8 mouse cellular contexts compared by ENCODE assay signal in genomic region chr11:70562287-70562994, GRCm38 (mm10). TPM values are rescaled to one million over a fixed set of nuclear protein-coding genes. Genes with fewer than 3 reads are reported as not detected.
A peak's percentile ranks its signal among the peaks of the same experiment; 100 is the strongest.
DNase-seq lines count a peak whose midpoint lies in the region; ATAC-seq lines count a peak whose summit lies in the region.

Gene Mink1, plus strand, starts transcription at chr11:70562881.

- H3K27ac ChIP-seq in hindbrain, embryonic 11.5 days (ENCODE audit: low read depth, low read length): peak within 1 kb of the TSS; percentile 68
- peak within 1 kb of the TSS; percentile 75 for H3K27ac ChIP-seq in lung, embryonic 16.5 days (ENCODE audit: low read length)

- peak; percentile 94 for ATAC-seq in hindbrain, embryonic 11.5 days (ENCODE audit: low FRiP score)
- peak; percentile 93 for ATAC-seq in lung, embryonic 16.5 days (ENCODE audit: low read depth)

- peak within 1 kb of the TSS; percentile 93 for H3K4me2 ChIP-seq in hindbrain, embryonic 11.5 days (replicated peaks; ENCODE audit: low read depth, low read length)
- peak within 1 kb of the TSS; percentile 79 for H3K4me2 ChIP-seq in lung, embryonic 16.5 days (ENCODE audit: low read depth, low read length)

- H3K27me3 ChIP-seq in hindbrain, embryonic 11.5 days (ENCODE audit: control insufficient read depth, insufficient read depth, low read length): no peaks in the 10 kb centered on the region
- no peaks in the 10 kb centered on the region for H3K27me3 ChIP-seq in lung, embryonic 16.5 days (ENCODE audit: control insufficient read depth, insufficient read depth, low read depth, low read length)

- H3K4me3 ChIP-seq in hindbrain, embryonic 11.5 days (ENCODE audit: low read depth, low read length): peak within 1 kb of the TSS; percentile 89
- H3K4me3 ChIP-seq in lung, embryonic 16.5 days (ENCODE audit: low read length): peak within 1 kb of the TSS; percentile 79

- H3K9me3 ChIP-seq in hindbrain, embryonic 11.5 days (ENCODE audit: control insufficient read depth, low read length): no peaks in the 10 kb centered on the region
- no peaks in the 10 kb centered on the region for H3K9me3 ChIP-seq in lung, embryonic 16.5 days (ENCODE audit: control insufficient read depth, low read length)

- no peaks in the 10 kb centered on the region for H3K36me3 ChIP-seq in hindbrain, embryonic 11.5 days (ENCODE audit: control insufficient read depth, insufficient read depth, low read length)
- no peaks in the 10 kb centered on the region for H3K36me3 ChIP-seq in lung, embryonic 16.5 days (ENCODE audit: control insufficient read depth, insufficient read depth, low read length)

- H3K9ac ChIP-seq in hindbrain, embryonic 11.5 days (ENCODE audit: low read depth, low read length): peak within 1 kb of the TSS; percentile 85
- H3K9ac ChIP-seq in lung, embryonic 16.5 days (ENCODE audit: low read length): peak within 1 kb of the TSS; percentile 82

- 1% methylated on average over 38 of the region's 57 CpGs for WGBS in hindbrain, embryonic 11.5 days
- WGBS in lung, embryonic 16.5 days: under 1% methylated on average over 49 of the region's 57 CpGs

- 0 out of 2 replicates have a peak, but pooled peaks cover 3% of the 10 kb centered on the region for H3K4me1 ChIP-seq in hindbrain, embryonic 11.5 days (replicated peaks; ENCODE audit: control insufficient read depth, insufficient read depth, low read length)
- H3K4me1 ChIP-seq in lung, embryonic 16.5 days (replicated peaks; ENCODE audit: control insufficient read depth, insufficient read depth, low read length): peaks cover 21% of the 10 kb centered on the region

- peak; percentile 93 for DNase-seq in NIH3T3 (ENCODE audit: low read depth)
- peak; percentile 93 to 95 for DNase-seq in cerebellum, postnatal 10 days
- DNase-seq in frontal cortex, postnatal 10 days (ENCODE audit: low spot score in 2 of 2): peak; percentile 89 to 91
- peak; percentile 95 for DNase-seq in hindbrain, embryonic 11.5 days (ENCODE audit: low spot score)
- DNase-seq in layer of hippocampus, adult 9-11 months: peak; percentile 96
- DNase-seq in ovary, postnatal 10 days (ENCODE audit: low spot score): peak; percentile 74
- DNase-seq in thymus, postnatal 0 days (ENCODE audit: low spot score): peak; percentile 93

RNA-seq across cellular contexts. Expression of gene Mink1, which starts in this region (rescaled TPM):
- 11.9 and 17.6 TPM in 2 replicates for polyA plus RNA-seq in hindbrain, embryonic 11.5 days (2014; fragmentation: Nextera tagmentation; extraction: Ambion mirVana)
- 10.3 and 10.5 TPM in 2 replicates for polyA plus RNA-seq in lung, embryonic 16.5 days (2015; fragmentation: Nextera tagmentation; extraction: Ambion mirVana)
- 6.3 and 6.6 TPM in 2 replicates for polyA plus RNA-seq in thymus, postnatal 0 days (2015; fragmentation: Nextera tagmentation; extraction: Ambion mirVana)

Comparison
In these comparisons a context has a peak if more than half of its experiments do, and no peak if none do; other contexts are left out.
1. Peak in every context shown above with its lines: DNase-seq, ATAC-seq, H3K4me3 ChIP-seq and H3K27ac ChIP-seq.